Mouse (Mus musculus): ENCODE results near the gene Rpl35. TPM values are rescaled to one million over a fixed set of nuclear protein-coding genes. Genes with fewer than 3 reads are reported as not detected.

The Rpl35 gene
- polyA plus RNA-seq, 1 experiment from 2014 or later, result 1,382 TPM

Other genes starting within 250 kb of the Rpl35 start
- gene Nr6a1, start 77.9 kb downstream of the Rpl35 start, polyA plus RNA-seq (2014; fragmentation: Nextera tagmentation; extraction: Ambion mirVana), result 3.3 and 5.1 TPM in 2 replicates
- gene Olfml2a, start 73.6 kb downstream of the Rpl35 start, polyA plus RNA-seq (2014; fragmentation: Nextera tagmentation; extraction: Ambion mirVana), result 0.38 and 0.75 TPM in 2 replicates
- gene Wdr38, start 8.1 kb downstream of the Rpl35 start, polyA plus RNA-seq (2014; fragmentation: Nextera tagmentation; extraction: Ambion mirVana), result 1.4 TPM in 2 replicates
- 113 and 128 TPM in 2 replicates for gene Arpc5l, start 276 bp downstream of the Rpl35 start, polyA plus RNA-seq (2014; fragmentation: Nextera tagmentation; extraction: Ambion mirVana)
- gene Golga1, start 59.9 kb upstream of the Rpl35 start, polyA plus RNA-seq (2014; fragmentation: Nextera tagmentation; extraction: Ambion mirVana), result 18.2 and 20.8 TPM in 2 replicates
- gene Scai, start 185.1 kb upstream of the Rpl35 start, polyA plus RNA-seq (2014; fragmentation: Nextera tagmentation; extraction: Ambion mirVana), result 4.7 and 5.1 TPM in 2 replicates
- 82.7 and 89.4 TPM in 2 replicates for gene Ppp6c, start 220.8 kb upstream of the Rpl35 start, polyA plus RNA-seq (2014; fragmentation: Nextera tagmentation; extraction: Ambion mirVana)

Data from liver, embryonic 11.5 days (tissue).